Mouse (Mus musculus) ovary, postnatal 14 days (tissue): Measurements from ENCODE around the gene Slc9a5.
A peak's percentile ranks its signal among the peaks of the same experiment; 100 is the strongest.

Experiments used
- DNase-seq: peaks from one replicate; pipeline ENCODE4 v3.0.0; 2022; ENCODE audit warnings: low spot score

The Slc9a5 gene

GRCm38 (mm10) chr8:105354549-105354948, 5.9 kb downstream of the Slc9a5 start:
- DNase-seq = no peak

- no peak for DNase-seq
Measured at GRCm38 (mm10) chr8:105355179-105356024, 6.8 kb downstream of the Slc9a5 start.

GRCm38 (mm10) chr8:105356681-105357080, 8.0 kb downstream of the Slc9a5 start:
- DNase-seq = no peak

- DNase-seq = no peak
Measured at GRCm38 (mm10) chr8:105359208-105359607, 10.6 kb downstream of the Slc9a5 start.

GRCm38 (mm10) chr8:105359646-105360045, 11.0 kb downstream of the Slc9a5 start:
- DNase-seq = no peak

GRCm38 (mm10) chr8:105361751-105362702, 13.4 kb downstream of the Slc9a5 start:
- no peak for DNase-seq

- DNase-seq = no peak
Measured at GRCm38 (mm10) chr8:105367107-105367506, 18.5 kb downstream of the Slc9a5 start.

GRCm38 (mm10) chr8:105372473-105372872, 23.8 kb downstream of the Slc9a5 start:
- DNase-seq = no peak

- DNase-seq = no peak
Measured at GRCm38 (mm10) chr8:105373032-105373431, 24.4 kb downstream of the Slc9a5 start, which contains the start of gene Plekhg4. Gene Plekhg4, plus strand, starts transcription at chr8:105373274.

- DNase-seq = no peak
Measured at GRCm38 (mm10) chr8:105374513-105374966, 25.9 kb downstream of the Slc9a5 start.

GRCm38 (mm10) chr8:105378673-105379072, 30.0 kb downstream of the Slc9a5 start:
- DNase-seq = peak; percentile 73

- no peak for DNase-seq
Measured at GRCm38 (mm10) chr8:105380308-105380707, 31.7 kb downstream of the Slc9a5 start.

- DNase-seq = no peak
Measured at GRCm38 (mm10) chr8:105384070-105384469, 35.4 kb downstream of the Slc9a5 start.

GRCm38 (mm10) chr8:105387151-105387550, 38.5 kb downstream of the Slc9a5 start:
- DNase-seq = no peak

- DNase-seq = no peak
Measured at GRCm38 (mm10) chr8:105389096-105389495, 40.5 kb downstream of the Slc9a5 start.

- DNase-seq = no peak
Measured at GRCm38 (mm10) chr8:105393089-105393787, 44.6 kb downstream of the Slc9a5 start.

- no peak for DNase-seq
Measured at GRCm38 (mm10) chr8:105393915-105394314, 45.3 kb downstream of the Slc9a5 start.

GRCm38 (mm10) chr8:105397747-105398146, 49.1 kb downstream of the Slc9a5 start:
- DNase-seq = peak; percentile 46

- no peak for DNase-seq
Measured at GRCm38 (mm10) chr8:105400016-105400415, 51.4 kb downstream of the Slc9a5 start.

- DNase-seq = no peak
Measured at GRCm38 (mm10) chr8:105403467-105403866, 54.8 kb downstream of the Slc9a5 start.

- no peak for DNase-seq
Measured at GRCm38 (mm10) chr8:105404496-105404895, 55.9 kb downstream of the Slc9a5 start.

GRCm38 (mm10) chr8:105406416-105406815, 57.8 kb downstream of the Slc9a5 start:
- peak; percentile 20 for DNase-seq
